Mouse (Mus musculus) cerebellum, adult 9-10 months (tissue): ENCODE measurements around the gene Nufip2.
"Not testable (repeated sequence)": the region's sequence is repeated elsewhere in the genome, so short reads cannot be mapped to it uniquely, and the experiment has no call there.

Source experiments
- DNase-seq: peaks from one replicate; pipeline ENCODE4 v3.0.0; 2022

Nufip2 gene

GRCm38 (mm10) chr11:77719055-77719454 is 33.1 kb downstream of the Nufip2 start:
- DNase-seq, result no peak

GRCm38 (mm10) chr11:77721389-77721788 is 35.4 kb downstream of the Nufip2 start:
- no peak for DNase-seq

- DNase-seq, result no peak
Measured at GRCm38 (mm10) chr11:77724766-77725165, 38.8 kb downstream of the Nufip2 start.

GRCm38 (mm10) chr11:77725183-77725582 is 39.2 kb downstream of the Nufip2 start, which contains the start of gene Cryba1:
Cryba1 (minus strand) TSS chr11:77725283.
- no peak for DNase-seq

- no peak for DNase-seq
Measured at GRCm38 (mm10) chr11:77728587-77728986, 42.6 kb downstream of the Nufip2 start.

GRCm38 (mm10) chr11:77737289-77737688 is 51.3 kb downstream of the Nufip2 start:
- peak; percentile 92 for DNase-seq

GRCm38 (mm10) chr11:77738555-77738954 is 52.6 kb downstream of the Nufip2 start:
- no peak for DNase-seq

GRCm38 (mm10) chr11:77743966-77744365 is 58.0 kb downstream of the Nufip2 start:
- peak; percentile 45 for DNase-seq

GRCm38 (mm10) chr11:77746652-77747051 is 60.7 kb downstream of the Nufip2 start:
- no peak for DNase-seq

- DNase-seq, result not testable (repeated sequence)
Measured at GRCm38 (mm10) chr11:77747103-77747502, 61.1 kb downstream of the Nufip2 start.

- DNase-seq, result no peak
Measured at GRCm38 (mm10) chr11:77748996-77749395, 63.0 kb downstream of the Nufip2 start.

GRCm38 (mm10) chr11:77752525-77752924 is 66.6 kb downstream of the Nufip2 start:
- DNase-seq, result no peak

- DNase-seq, result no peak
Measured at GRCm38 (mm10) chr11:77753469-77753868, 67.5 kb downstream of the Nufip2 start.

GRCm38 (mm10) chr11:77760031-77760430 is 74.1 kb downstream of the Nufip2 start:
- no peak for DNase-seq

- peak; percentile 84 for DNase-seq
Measured at GRCm38 (mm10) chr11:77762783-77763672, 77.1 kb downstream of the Nufip2 start, which contains the start of gene Myo18a. Myo18a (plus strand) TSS chr11:77763246.

- DNase-seq, result peak; percentile 73
Measured at GRCm38 (mm10) chr11:77763673-77764340, 77.9 kb downstream of the Nufip2 start.

GRCm38 (mm10) chr11:77764694-77765458 is 78.9 kb downstream of the Nufip2 start:
- peak; percentile 56 for DNase-seq

GRCm38 (mm10) chr11:77765459-77765777 is 79.5 kb downstream of the Nufip2 start:
- no peak for DNase-seq

- no peak for DNase-seq
Measured at GRCm38 (mm10) chr11:77766351-77767001, 80.5 kb downstream of the Nufip2 start.

- no peak for DNase-seq
Measured at GRCm38 (mm10) chr11:77769496-77769895, 83.5 kb downstream of the Nufip2 start.

GRCm38 (mm10) chr11:77770346-77770745 is 84.4 kb downstream of the Nufip2 start:
- DNase-seq, result peak; percentile 13

GRCm38 (mm10) chr11:77771879-77772713 is 86.1 kb downstream of the Nufip2 start:
- DNase-seq, result no peak
